Mouse (Mus musculus): ENCODE measurements around the gene Ski.

Ski gene

DNA sequence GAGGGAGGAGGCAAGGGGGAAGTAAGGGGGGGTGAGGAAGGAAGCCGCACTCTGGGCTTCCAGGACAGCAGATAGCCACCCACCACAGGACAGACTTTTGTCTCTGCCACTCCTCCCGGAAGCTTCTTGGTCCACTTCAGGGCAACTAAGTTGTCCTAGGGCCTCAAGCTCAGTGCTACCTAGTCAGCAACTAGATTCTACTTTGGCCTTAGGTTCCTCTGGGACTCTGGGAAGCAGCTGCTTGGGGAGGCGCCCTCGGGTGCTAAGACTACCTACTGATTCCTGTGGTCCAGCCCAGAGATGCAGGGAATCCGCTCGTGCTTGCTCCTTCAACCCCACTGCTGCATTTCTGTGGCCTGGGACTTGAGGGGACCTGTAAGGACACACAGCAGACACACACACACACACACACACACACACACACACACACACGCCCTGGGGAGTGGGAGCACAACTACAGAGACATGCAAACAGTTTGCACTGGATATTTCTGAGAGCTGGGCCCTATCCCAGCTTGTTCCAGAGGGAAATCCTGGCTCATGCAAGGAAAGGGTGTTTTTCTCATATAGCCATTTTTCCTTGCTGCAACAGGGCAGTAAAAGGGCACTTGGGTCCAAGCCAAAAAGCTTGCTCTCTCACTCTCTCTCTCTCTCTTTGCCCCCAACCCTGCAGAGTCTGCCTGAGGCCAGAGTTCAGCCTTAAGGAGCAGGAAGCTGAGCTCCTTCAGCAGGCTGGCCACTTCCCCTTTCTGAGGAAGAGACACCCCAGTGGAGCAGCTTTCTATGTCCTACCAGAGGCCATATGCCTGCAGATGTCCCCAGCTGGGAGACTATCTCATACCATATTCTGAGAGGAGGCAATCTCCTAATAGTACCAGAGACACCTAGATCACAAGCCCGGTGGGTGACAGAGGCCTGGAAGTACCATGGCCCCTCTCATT, 12.2 kb upstream of the Ski start:
- no peak for DNase-seq (ENCODE audit: low spot score in 2 of 2)

DNA sequence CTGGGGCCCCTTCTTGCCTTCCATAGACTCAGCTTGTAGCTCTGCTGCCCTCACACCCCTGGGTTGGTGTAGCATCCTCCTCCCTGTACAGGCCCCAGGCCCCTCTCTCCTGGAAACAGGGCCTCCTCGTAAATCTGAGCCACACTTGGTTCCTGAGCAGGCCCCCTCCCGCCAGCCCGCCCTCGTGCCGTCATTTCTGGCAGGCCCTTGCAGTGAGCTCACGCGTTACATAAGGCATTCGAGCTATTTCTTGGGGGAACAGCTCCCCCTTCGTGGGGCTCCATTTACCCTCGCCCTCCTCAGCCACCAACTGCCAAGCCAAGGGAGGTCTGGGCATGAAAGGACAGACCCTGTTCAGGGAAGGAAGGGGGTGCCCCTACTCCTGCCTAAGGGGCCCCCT, 11.5 kb upstream of the Ski start:
- peak; percentile 74 to 83 for DNase-seq (ENCODE audit: low spot score in 2 of 2)

DNA sequence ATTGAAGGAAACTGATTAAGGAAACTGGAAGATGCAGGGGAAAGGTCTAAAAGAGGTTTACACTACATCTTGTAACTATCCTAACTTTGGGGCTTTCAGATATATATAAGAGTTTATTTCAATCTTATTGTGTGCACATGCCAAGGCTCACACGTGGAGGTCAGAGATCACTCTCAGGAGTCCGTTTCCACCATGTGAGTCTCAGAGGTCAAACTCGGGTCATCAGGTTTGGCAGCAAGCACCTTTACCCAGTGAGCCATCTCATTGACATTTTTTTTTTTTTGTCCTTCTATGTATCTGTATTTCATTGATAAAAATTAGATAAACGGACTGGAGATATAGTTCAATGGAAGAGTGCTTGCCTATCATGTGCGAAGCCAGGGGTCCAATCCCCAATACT, 6.1 kb upstream of the Ski start:
- no peak for DNase-seq (ENCODE audit: low spot score in 2 of 2)

DNA sequence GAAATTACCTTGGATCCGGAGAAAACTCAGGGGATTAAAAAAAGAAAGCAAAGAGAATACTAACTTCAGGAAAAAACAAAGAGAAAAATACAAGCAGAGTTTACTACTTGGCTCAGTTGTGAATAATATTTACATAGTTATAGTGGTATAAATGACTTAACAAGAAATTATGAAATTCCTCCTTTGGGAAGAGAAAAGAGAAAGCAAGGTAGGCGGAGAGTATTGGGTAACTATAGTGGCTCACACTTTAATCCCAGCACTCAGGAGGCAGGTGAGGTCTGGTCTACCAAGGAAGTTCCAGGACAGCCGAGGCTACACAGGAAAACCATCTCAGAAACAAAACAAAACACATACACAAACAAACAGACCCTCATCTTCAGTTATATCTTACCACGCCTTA, 5.6 kb upstream of the Ski start:
- DNase-seq (ENCODE audit: low spot score in 2 of 2): no peak

DNA sequence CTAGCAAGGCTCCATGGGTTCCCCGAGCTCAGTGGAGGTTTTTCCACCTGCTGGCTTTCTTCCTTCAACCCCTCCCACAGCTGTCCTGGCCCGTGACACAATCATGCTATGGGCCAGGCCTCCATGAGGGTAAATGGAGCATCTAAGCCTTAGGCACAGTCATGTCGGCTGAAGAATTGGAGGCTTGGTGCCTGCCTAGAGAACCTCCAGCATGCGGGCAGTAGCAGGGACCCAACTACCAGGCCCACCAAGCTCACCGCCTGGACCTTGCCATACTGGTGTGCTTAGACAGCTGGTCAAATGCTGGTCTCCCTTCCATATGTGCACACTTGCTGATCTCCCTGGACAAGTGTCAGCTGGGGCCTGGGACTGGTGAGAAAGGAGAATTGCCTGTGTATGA, 3.5 kb upstream of the Ski start:
- DNase-seq (ENCODE audit: low spot score in 2 of 2): no peak

DNA sequence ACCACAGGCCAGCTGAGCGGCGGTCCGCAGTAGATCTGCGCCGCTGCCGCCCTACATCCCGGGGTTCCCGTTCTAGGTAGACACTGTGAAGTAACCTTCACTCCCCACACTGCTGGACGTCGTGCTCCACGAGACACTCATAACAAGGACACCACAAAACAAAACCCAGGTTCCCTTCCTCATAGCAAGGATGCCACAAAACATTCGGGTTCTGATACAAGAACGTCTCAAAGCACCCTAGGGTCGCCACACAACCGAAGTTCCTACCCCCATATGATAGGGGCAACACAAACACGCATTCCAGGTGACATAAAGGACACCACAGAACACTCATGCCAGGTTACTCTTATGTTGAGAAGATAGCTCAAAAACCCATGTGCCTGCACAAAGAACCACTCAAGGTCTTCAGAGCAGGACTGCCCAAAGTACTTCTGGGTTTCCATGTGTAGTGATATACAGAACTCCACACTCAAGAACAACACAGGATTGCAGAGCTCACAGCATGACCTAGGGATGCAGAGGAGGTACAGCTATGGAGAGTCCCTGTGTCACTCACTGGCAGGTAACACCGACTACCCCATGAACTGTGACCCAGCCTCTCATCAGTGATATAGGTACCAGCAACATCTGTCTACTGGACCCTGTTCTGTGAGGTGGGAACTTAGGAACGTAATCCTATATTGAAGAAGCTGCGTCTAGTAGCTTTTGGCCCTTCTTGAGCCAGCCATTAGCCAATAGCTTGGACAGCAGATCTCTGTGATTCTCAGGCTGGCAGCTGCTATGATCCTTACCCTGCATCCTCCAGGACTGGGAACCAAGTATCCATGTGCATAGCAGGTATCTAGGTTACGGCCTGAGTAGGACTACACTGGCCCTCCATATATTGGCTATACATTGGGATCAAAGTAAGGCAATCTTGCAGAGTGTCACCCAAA, 1.5 kb upstream of the Ski start:
- DNase-seq (ENCODE audit: low spot score in 2 of 2): no peak

DNA sequence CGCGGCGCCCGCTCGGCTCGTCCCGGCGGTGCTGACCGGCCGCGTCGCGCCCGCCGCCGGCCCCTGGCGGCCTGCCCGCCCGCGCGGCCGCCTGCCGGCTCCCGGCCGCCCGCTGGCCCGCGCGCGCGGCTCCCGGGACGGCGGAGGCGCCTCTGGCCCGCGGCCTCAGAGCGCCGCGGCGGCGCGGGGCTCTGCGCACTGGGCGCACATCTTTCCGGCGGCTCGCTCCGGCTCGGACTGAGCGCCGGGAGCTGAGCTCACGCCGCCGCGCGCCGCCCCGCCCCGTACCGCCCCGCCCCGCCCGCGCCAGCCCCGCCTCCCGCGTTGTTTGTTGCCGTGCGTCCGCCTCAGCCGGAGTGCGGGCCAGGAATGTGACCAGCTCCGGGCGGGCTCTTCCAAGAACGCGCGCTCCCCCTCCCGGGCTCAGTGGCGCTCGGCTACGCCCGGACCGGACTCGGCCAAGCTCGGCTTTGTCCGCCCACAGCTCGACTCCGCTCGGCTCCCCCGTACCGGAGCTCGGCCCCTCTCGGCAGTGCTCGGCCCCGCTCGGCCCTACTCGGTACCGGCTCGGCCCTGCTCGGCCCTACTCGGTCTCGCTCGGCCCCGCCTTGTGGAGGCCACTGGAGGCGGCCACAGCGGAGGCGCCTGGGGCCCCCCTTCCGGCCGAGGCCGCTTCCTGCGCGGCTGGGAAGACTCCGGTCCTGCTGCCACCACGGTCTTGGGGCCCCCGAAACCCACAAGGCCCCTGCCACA, 625 bp upstream of the Ski start:
- peak; percentile 99 for DNase-seq (ENCODE audit: low spot score in 2 of 2)

DNA sequence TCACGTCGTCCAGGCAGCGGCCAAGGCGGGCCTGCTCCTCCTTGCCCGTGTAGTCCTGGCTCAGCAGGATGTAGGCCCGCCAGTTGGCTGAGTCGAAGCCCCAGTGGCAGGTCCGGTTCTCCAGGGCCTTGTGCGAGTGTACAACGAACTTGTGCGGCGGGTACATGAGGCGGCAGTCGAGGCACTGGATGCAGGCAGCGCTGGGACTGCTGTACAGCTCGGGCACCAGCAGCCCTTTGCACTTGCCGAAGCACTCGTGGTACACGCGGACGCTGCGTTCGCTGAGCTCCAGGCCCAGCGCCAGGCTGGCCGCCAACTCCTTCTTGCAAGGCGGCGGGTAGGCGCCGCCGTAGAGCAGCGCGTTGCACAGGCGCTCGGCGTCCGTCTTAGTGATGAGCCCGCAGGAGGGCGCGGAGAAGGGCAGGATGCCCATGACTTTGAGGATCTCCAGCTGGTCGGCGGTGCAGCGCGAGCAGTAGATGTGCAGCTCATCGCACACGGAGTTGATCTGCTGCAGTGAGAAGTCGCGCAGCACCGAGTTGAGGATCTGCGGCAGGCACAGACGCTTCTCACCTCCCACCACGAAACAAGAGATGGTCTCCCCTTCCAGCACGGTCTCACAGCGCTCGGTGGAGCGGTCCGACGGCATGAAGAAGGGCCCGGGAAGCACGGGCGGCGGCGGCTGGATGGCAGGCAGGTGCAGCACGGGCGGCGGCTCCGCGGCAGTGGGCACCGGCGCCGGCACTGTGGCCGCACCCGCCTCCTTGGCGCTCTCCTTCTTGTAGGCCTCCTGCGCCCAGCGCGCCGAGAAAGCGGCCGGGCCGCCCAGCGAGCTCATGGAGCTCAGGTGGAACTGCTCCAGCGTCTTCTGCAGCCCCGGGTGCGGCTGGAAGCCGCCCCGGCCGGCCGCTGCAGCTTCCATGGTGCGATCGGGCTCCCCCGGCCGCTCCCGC, 517 bp downstream of the Ski start:
- DNase-seq (ENCODE audit: low spot score in 2 of 2): peak; percentile 57 to 73

DNA sequence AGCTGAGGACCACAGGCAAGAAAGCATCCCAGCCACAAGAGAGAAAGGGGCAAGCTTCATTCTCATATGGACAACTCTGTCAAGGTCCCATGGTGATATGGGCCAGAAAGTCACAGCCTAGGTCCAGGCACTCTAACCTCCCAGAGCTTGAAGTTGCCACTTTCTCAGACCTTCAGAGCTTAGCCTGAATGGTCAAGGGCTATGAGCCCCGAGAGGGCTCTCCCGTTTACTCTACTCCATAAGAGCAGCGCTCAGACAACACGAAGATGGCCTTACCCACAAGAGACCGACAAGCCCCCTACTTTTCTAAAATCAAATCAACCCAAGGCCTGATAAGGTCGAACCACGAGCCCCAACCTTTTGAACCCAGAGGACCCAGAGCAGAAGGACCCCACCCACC, 1.3 kb downstream of the Ski start:
- DNase-seq (ENCODE audit: low spot score in 2 of 2): no peak

DNA sequence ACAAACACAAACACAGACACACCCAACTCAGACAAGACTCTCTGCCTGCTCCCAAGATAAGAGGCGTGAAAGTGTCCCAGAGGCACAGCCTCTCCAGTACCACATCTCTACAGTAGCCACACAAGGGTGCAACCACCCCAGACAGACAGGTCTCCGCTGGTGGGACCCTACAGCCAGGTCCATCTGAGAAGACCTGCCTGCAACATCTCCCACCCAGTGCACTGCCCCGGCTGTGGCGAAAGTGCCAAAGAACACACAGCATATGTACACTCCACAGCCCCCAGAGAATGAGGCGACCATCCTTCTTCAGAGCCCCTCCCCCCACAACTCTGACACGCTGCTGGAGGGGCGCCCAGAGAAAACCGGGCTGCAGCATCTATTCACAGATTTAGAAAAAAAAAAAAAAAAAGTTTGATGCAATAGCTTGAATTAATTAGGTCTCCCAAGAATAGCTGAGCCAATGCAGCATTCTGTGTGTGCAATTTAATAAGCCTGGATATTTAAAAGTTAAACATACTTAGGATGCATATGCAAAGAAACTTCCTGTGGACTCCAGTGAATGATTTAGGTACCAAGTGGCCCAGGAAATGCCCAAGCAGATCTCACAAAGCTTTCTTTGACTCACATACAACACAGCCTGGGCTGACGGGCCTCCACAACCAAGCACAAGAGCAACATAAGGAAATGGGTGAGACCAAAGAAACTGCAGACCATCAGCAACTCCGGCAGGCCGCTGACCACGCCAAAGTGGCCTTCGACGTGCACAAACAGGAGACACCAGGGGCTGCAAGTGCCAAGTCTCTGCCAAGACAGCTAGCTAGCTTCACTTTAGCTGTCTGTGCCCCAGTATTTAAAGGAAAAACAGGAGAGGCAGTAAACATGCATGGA, 1.9 kb downstream of the Ski start:
- no peak for DNase-seq (ENCODE audit: low spot score in 2 of 2)

DNA sequence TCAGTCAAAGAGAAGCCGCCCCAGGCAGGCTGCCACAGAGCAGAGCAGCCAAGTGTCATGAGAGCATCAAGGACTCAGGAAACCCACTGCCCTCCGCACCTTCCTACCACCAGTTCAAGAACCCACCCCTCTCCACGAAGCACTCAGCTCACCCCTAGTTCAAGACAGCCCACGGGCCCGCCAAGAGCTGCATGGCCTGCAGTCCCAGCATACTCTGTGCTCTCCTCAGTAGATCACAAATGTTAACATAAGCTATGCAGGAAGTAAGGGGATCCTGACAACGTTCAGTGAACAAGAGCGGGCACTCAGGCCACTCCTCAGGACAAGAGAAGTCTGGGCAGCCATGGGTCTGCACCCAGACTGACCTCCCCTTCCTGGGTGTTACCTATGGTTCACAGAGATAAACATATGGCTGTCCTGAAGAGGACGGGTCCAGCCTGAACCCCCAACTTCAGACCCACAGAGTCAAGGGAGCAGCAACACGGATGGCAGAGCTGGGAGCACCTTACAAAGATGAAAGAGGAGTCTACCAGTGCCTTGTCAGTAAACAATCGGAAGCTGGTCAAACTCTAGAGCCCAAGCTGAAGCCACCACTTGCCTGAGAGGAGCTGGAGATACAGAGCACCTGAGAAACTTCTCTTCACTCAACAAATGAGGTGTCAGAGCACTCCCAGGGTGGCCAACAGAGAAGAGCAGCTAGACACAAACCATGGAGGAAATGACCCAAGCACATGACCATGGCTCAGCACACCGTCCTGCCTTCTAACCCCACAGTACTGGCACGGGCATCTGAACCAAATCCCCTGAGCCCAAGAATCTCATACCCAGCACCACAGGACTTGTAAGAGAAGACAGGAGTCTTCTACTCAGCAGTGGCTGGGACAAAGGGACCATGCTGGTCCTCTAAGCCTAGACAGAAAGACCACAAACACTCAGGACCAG, 2.9 kb downstream of the Ski start:
- DNase-seq (ENCODE audit: low spot score in 2 of 2): no peak

DNA sequence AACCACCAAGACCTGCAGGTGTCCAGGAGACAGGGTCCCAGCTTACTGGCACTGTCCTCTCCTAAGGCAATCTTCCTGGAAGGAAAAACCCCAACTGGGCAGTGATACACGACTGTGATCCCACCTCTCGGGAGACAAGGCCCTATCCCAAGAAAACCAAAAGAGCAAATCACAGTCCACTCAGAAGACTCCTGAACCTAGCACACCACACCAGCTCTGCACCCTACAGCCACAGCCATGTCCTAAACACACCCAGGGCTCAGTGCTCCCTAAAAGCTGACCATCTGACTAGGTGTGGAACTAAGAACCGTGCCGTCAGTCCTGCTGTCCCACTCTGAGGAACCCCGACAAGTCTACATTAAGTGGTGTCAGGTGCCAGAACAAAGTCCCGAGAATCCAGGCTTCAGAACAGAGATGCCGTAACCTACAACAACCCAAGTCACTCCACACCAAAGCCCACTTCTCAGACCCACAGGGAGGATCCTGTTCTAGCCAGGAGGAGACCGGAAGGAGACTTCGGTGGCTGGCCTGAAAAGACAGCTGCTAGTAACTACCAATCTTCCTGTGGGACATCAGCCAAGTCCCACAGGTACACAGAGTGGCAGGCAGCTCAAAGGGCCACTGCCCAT, 4.2 kb downstream of the Ski start:
- DNase-seq (ENCODE audit: low spot score in 2 of 2): no peak

DNA sequence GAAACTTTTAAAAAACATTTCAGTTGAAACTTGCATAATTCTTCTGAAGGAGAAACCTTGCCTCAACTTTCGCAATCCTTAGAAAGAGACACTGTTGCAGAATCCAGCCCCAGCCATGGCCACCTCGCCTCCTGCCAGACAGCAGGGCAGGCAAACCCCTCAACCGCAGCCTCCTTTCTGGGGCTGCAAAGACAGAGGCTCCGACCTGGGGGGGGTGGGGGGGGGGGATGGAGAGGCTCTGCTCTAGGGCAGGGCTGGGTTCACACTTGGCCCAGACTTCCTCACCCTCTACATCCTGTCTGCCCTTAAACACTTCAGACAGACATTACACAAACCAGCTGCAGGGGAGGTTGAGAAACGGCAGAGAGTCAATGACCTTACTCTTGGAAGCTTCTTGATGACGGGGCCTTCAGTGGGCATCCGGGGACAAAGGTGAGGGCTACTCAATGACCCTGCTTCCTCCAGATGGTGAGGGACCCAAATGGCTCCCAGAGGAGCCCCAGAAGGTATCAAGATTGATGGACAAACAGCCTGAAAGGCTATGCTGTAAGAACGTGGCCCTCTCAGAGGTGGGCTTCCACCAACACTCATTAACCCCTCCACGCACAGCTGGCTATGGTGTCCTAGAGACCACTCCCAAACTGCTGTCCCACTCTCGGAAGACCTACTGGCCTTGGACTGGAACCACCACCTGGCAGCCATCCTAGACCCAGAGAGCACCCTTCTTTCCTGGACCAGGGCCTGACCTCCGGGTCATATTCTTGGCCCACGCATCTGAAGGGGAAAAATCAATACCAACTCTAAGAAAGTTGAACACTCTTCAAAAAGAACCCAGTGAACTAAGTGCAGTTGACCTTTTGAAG, 4.9 kb downstream of the Ski start:
- DNase-seq (ENCODE audit: low spot score in 2 of 2): no peak

DNA sequence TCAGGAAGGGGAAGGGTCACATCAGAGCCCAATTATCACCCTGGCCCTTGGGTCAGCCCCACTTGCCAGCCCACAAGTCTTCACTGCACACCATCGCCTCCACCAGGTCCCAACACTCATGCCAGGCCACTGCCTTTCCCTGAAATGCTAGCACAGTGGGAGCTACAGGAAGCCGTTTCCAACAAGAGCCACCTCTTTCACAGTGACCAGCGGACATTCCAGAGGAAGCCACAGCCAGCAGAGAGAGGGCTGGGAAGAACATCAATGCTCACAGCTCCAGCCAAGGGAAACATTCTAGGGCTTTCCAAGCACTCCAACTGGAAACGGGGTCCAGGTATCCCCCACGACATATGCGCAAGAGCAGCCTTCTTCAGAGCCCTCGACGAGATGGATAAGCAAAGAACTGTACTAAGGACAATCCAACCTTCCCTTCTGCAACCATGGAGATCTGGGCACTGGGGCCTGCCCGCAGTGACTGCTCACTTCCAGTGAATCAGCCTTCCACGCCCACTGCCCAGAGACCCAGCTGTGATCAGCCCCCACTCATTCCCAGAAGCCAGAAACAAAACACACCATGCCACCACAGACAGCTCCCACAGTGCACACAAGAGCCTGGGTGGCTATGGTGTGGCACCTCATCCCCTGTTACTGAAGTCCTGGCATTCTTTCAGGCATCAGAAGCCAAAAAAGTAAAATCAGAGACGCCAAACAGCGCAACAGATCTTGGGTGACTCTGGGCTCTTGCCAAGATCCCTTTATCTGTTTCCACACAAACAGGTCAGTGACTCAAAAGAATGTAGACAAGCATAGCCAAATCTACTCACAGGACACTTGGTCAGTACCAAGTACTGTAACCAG, 6.4 kb downstream of the Ski start:
- no peak for DNase-seq (ENCODE audit: low spot score in 2 of 2)

DNA sequence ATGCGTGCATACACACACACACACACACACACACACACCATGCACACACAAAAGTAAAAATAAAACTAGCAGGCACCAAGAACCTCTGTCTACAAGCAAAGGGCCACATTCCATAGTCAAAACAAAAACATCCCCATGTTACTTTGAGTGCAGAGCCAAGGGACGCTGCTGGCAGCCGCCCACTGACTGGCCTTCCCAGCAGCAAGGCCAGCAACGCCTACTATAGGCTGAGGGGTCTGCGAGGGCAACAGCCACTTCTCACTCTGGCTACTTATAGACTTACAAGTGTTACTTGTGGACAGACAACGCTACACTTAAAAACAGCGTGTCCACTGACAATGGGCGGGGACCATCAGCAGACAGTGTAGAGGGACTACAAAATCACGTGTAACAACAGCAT, 7.2 kb downstream of the Ski start:
- DNase-seq (ENCODE audit: low spot score in 2 of 2): no peak

DNA sequence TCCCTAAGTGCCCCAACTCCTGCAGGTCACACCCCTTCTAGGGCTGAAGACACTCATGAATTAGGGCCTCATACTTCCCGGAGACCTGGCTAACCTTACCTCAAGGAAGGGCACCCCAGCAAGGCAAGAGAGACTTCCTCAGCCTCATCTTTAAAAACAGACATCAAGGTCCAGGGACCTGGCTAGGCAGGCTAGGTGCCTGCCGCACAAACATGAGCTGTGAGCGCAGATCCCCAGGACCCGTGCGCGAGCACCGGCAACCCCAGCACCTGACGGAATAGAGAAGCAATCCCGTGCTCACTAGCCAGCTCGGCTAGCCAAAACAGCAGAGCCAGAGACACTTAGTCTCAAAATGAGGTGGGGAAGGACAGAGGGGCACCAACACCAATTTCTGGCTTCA, 7.6 kb downstream of the Ski start:
- DNase-seq (ENCODE audit: low spot score in 2 of 2): no peak
